Mouse (Mus musculus) lung, embryonic 16.5 days (tissue): ENCODE measurements around the gene Meis2. TPM values are rescaled to one million over a fixed set of nuclear protein-coding genes. Genes with fewer than 3 reads are reported as not detected.

ENCODE experiments used
- ATAC-seq: fragments of 200-750 bp; cut with Nextera tagmentation; 2 replicates; pipeline ENCODE4 v1.8.0; 2017; ENCODE audit warnings: low read depth, mild to moderate bottlenecking, moderate library complexity
- H3K27ac ChIP-seq: fragments of 300-500 bp; sonication (generic); 2 replicates; pipeline ENCODE4 v1.5.1; 2014; ENCODE audit warnings: mild to moderate bottlenecking, control low read depth, low read length
- H3K27me3 ChIP-seq: fragments of 300-500 bp; sonication (generic); 2 replicates; pipeline ENCODE4 v1.6.1; 2014; ENCODE audit warnings: low read depth, low read length, mixed read lengths; ENCODE audit not compliant: control insufficient read depth, insufficient read depth
- H3K36me3 ChIP-seq: fragments of 300-500 bp; sonication (generic); 2 replicates; pipeline ENCODE4 v1.6.1; 2014; ENCODE audit warnings: low read length; ENCODE audit not compliant: control insufficient read depth, insufficient read depth
- H3K4me1 ChIP-seq: fragments of 300-500 bp; sonication (generic); replicated peaks from 2 replicates; pipeline ENCODE4 v1.6.1; 2014; ENCODE audit warnings: low read length, mixed read lengths; ENCODE audit not compliant: control insufficient read depth, insufficient read depth
- H3K4me2 ChIP-seq: fragments of 300-500 bp; sonication (generic); 2 replicates; pipeline ENCODE4 v1.6.1; 2014; ENCODE audit warnings: low read depth, low read length, control low read depth
- H3K4me3 ChIP-seq: fragments of 300-500 bp; sonication (generic); 2 replicates; pipeline ENCODE4 v1.5.1; 2014; ENCODE audit warnings: mild to moderate bottlenecking, low read length, control low read depth
- H3K9ac ChIP-seq: fragments of 300-500 bp; sonication (generic); 2 replicates; pipeline ENCODE4 v1.6.1; 2014; ENCODE audit warnings: low read length, control low read depth
- H3K9me3 ChIP-seq: fragments of 300-500 bp; sonication (generic); 2 replicates; pipeline ENCODE4 v1.6.1; 2016; ENCODE audit warnings: low read length; ENCODE audit not compliant: control insufficient read depth
- WGBS: fragments of 180-500 bp; shearing (Covaris S2); extraction: QIAGEN DNeasy Blood & Tissue Kit; methylation state at CpG from one replicate; pipeline ENCODE4 v1.1.7; 2014; 5-methylcytosine and 5-hydroxymethylcytosine counted together
- polyA plus RNA-seq: library from polyadenylated mRNA; unstranded; fragments of >200 nt; fragmentation: Nextera tagmentation; extraction: Ambion mirVana; gene quantifications from 2 replicates; pipeline ENCODE4 v1.2.1, GENCODE M21; 2015

The Meis2 gene
- polyA plus RNA-seq, 1 experiment from 2014 or later, result 24.2 TPM

DNA sequence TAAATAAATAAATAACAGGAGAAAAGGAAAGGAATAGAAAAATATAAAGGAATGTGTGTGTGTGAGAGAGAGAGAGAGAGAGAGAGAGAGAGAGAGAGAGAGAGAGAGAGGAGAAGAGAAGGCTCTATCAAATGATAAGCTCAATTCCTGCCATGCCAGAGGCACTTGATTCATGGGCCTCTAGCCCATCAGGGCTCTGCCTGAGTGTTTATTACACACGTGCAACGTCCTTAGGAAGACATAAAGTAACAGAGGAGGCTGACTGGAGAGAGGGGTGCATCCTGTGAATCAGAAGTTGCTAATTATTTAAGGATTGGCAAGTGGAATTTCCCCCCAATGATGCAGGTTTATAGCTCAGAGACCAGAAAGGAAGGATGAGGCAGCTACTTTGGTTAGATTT lies 168.6 kb downstream of the Meis2 start:
- WGBS, result 18% methylated on average over 2 of the region's 2 CpGs
- Histone ChIP-seq H3K9ac (no peak overlapping the region), H3K9me3 (no peaks in the 10 kb centered on the region), H3K27ac (no peak overlapping the region), H3K4me1 (peaks cover 4% of the 10 kb centered on the region; the same call in 1 of the 2 replicates), H3K4me3 (no peak overlapping the region), H3K36me3 (no peaks in the 10 kb centered on the region), H3K27me3 (no peaks in the 10 kb centered on the region), H3K4me2 (no peak overlapping the region)
- no peak for ATAC-seq

DNA sequence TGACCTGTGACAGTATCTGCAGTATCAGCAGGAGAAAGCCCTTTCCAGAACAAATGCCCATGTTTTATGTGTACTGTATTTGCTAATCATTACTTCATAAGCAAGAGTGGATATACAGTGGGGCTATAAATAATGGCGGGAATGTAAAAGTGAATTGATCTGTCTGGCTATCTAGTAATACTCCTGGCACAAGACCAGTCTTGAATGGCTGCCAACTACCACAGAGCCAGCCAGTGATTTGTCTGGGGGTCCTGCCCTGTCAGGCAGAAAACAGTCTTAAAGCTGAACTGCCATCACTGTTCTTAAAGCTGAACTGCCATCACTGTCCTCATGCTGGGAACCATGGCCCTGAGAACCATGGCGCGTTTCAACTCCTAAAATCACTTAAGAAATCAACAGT lies 169.9 kb downstream of the Meis2 start:
- no peak overlapping the region for H3K4me3 ChIP-seq
- H3K9me3 ChIP-seq, result no peaks in the 10 kb centered on the region
- no peaks in the 10 kb centered on the region for H3K27me3 ChIP-seq
- no peak overlapping the region for H3K27ac ChIP-seq
- H3K36me3 ChIP-seq, result no peaks in the 10 kb centered on the region
- no peak overlapping the region for H3K4me2 ChIP-seq
- no peak; the same call in 1 of the 2 replicates for ATAC-seq
- WGBS, result 68% methylated on average over 3 of the region's 3 CpGs
- no peak overlapping the region for H3K9ac ChIP-seq
- H3K4me1 ChIP-seq, result peaks cover 5% of the 10 kb centered on the region; the same call in 1 of the 2 replicates

DNA sequence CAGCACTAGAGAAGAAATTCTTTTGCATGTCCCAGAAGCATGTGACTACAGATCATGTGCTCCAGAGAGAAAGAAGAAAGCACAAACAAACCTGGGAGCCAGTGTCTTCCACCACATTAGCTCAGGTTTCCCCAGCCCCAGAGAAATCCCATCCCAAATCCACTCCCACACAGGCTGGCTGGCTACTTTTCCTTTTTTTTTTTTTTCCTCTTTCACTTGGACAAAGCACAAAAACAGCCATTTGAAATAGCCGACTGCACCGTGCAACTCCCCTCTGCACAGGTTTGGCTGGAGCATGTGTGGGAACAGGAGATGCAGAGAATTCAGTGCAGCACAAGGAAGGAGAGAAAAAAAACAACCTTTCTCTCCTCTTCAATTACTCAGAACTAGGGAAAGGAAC lies 170.4 kb downstream of the Meis2 start:
- Histone ChIP-seq H3K4me2 (no peak overlapping the region), H3K27ac (no peak overlapping the region), H3K9ac (no peak overlapping the region), H3K9me3 (no peaks in the 10 kb centered on the region), H3K4me3 (no peak overlapping the region), H3K36me3 (no peaks in the 10 kb centered on the region), H3K27me3 (no peaks in the 10 kb centered on the region), H3K4me1 (peaks cover 7% of the 10 kb centered on the region; the same call in 1 of the 2 replicates)
- no peak for ATAC-seq
- 50% methylated on average over 2 of the region's 2 CpGs for WGBS

DNA sequence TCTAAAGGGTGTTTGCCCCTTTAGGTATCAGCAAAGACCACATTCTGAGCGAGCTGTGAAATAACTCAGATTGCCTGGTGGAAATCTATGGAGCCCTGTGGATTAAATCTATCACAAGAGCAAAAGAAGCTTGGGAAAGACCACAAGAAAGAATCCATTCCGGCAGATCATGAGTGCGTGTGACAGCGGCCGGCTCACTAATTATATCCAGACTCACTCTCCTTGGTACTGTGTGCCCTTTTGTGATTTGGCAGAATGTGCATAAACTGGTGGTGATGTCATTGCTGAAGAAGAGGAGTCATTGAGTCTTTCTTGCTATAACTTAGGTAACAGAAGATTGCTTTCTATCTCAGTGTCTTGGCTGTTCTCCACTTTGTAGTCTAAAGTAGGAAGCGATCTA lies 172.5 kb downstream of the Meis2 start:
- no peaks in the 10 kb centered on the region for H3K27me3 ChIP-seq
- H3K4me1 ChIP-seq, result peaks cover 12% of the 10 kb centered on the region; the same call in 1 of the 2 replicates
- ATAC-seq, result no peak
- H3K27ac ChIP-seq, result no peak overlapping the region
- no peaks in the 10 kb centered on the region for H3K9me3 ChIP-seq
- H3K9ac ChIP-seq, result no peak overlapping the region
- 81% methylated on average over 6 of the region's 6 CpGs for WGBS
- no peaks in the 10 kb centered on the region for H3K36me3 ChIP-seq
- no peak overlapping the region for H3K4me3 ChIP-seq
- H3K4me2 ChIP-seq, result no peak overlapping the region

DNA sequence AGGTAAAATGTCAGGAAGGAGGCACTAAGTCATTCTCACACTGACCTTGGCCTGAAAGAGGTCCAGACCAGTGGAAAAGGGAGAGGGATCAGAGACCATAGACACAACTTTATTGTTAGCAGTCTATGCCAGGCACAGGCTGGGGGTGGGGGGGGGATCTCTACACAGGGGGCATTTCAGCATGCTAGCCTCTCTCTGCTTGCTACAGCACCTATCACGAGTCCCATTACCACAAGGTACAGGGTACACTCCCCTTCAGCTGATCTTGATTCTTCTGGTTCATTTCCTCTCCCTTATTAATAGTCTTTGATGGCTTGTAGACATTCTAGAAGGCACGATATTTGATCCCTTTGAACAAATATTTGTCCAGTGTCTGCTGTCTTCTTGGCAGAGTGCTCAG lies 174.9 kb downstream of the Meis2 start:
- H3K4me1 ChIP-seq, result peaks cover 8% of the 10 kb centered on the region; the same call in 1 of the 2 replicates
- no peak overlapping the region for H3K4me2 ChIP-seq
- no peak for ATAC-seq
- H3K9me3 ChIP-seq, result no peaks in the 10 kb centered on the region
- H3K4me3 ChIP-seq, result no peak overlapping the region
- H3K36me3 ChIP-seq, result no peaks in the 10 kb centered on the region
- 21% methylated on average over 2 of the region's 2 CpGs for WGBS
- no peaks in the 10 kb centered on the region for H3K27me3 ChIP-seq
- H3K9ac ChIP-seq, result no peak overlapping the region
- H3K27ac ChIP-seq, result no peak overlapping the region

DNA sequence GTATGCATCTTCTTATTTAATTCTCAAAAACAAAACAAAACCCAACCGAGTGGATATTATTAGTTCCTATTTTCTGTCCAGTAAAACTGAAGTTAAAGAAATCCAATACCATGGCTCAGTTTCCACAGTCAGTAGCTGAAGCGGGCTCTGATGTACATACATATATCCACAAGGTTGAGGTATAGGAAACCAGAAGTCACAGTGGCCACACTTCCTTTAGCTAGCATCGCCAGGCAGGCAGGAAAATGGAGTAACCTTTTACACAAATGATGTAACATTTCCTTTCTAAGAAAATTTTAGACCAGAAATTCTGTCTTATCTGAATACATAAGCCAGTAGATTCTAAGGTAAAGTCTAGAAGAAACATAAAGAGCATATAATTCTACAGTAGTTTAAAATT lies 175.6 kb downstream of the Meis2 start:
- Histone ChIP-seq H3K36me3 (no peaks in the 10 kb centered on the region), H3K9me3 (no peaks in the 10 kb centered on the region), H3K4me3 (no peak overlapping the region), H3K27me3 (no peaks in the 10 kb centered on the region), H3K4me2 (no peak overlapping the region), H3K9ac (no peak overlapping the region), H3K27ac (no peak overlapping the region), H3K4me1 (peaks cover 8% of the 10 kb centered on the region; the same call in 1 of the 2 replicates)
- no peak for ATAC-seq
- 90% methylated on average over 3 of the region's 3 CpGs for WGBS

DNA sequence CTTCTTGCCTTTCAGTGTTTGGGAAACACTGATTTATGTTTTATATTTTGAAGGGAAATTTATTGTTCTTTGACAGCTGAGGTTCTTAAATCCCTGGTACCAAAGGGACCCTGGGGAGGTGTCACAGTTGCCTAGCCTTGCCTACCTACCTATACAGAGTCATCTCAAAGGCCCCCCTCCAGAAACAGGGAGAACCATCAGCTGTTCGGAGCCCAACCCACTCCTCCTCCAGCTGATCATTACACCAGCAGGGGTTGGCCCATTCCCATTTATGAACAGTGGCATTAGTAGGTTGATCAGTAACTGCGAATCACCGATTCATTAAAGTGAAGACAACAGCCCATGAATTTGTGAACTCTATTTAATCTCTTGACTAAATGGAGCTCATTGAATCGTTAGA lies 176.4 kb downstream of the Meis2 start:
- ATAC-seq, result no peak
- WGBS, result 95% methylated on average over 4 of the region's 4 CpGs

DNA sequence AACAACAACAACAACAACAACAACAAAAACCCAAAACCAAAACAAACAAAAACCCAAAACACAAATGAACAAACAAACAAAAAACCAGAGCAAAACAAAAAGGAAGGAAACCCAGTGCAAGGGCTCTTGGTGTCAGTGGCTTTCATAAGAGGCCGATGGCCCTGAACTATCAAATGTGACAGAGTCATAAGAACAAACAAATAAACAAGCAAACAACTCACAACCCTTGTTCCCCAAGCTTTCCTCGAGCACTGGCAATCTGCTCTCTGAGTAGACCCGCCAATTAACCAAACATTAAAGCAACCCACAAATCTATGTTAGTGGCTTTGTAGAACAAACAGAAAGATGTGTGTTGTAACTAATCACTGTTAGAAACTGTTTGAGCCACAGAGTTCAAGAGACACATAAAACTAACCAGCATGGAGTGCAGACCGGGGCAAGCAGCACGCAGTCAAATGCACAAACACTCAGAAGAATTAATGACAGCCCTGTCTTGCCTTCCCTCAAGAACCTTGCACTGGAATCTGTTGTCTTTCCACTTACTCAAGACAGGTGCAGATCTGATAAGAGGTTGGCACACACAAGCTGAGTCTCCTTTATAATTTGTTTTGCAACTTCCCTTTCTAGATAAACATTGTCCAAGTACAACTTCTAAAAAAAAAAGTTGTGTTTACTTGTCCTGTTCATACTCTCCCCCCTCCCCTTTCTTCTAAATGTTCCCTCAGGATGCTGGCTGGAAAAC lies 177.1 kb downstream of the Meis2 start:
- Histone ChIP-seq H3K27ac (no peak overlapping the region), H3K9ac (no peak overlapping the region), H3K36me3 (no peaks in the 10 kb centered on the region), H3K9me3 (no peaks in the 10 kb centered on the region), H3K4me3 (no peak overlapping the region), H3K27me3 (no peaks in the 10 kb centered on the region), H3K4me1 (peaks cover 8% of the 10 kb centered on the region; the same call in 1 of the 2 replicates), H3K4me2 (no peak overlapping the region)
- 40% methylated on average over 5 of the region's 5 CpGs for WGBS
- ATAC-seq, result peak; percentile 49; the same call in 1 of the 2 replicates

More for the DNA sequence above, 176.4 kb downstream of the Meis2 start:
- H3K9me3 ChIP-seq, result no peaks in the 10 kb centered on the region
- no peaks in the 10 kb centered on the region for H3K36me3 ChIP-seq
- H3K27me3 ChIP-seq, result no peaks in the 10 kb centered on the region
- no peak overlapping the region for H3K4me3 ChIP-seq
- no peak overlapping the region for H3K27ac ChIP-seq
- H3K4me2 ChIP-seq, result no peak overlapping the region
- no peak overlapping the region for H3K9ac ChIP-seq
- H3K4me1 ChIP-seq, result peaks cover 8% of the 10 kb centered on the region; the same call in 1 of the 2 replicates

DNA sequence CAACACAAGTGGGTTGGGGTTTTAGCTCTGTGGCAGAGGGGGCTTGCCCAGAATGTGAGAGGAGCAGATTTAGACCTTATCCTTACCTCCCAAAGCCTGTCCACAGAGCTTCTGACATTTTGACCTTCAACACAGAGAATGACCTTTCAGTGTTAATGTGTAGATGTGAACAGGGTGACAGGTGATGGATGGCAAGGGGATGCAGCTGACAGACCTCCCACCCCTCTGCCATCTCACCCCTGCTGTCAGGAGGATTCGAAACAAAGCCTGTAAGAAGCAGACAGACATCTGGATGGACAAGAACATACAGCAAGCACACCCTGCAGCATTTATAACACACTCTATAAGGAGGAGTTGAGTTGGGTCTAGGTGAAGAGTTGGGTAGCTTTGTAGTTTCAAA lies 178.0 kb downstream of the Meis2 start:
- Histone ChIP-seq H3K4me2 (no peak overlapping the region), H3K4me1 (peaks cover 8% of the 10 kb centered on the region; the same call in 1 of the 2 replicates), H3K36me3 (no peaks in the 10 kb centered on the region), H3K9ac (no peak overlapping the region), H3K27ac (no peak overlapping the region), H3K4me3 (no peak overlapping the region), H3K9me3 (no peaks in the 10 kb centered on the region), H3K27me3 (no peaks in the 10 kb centered on the region)
- WGBS, result 52% methylated on average over 1 of the region's 1 CpGs
- ATAC-seq, result no peak
